Mouse (Mus musculus) forebrain, embryonic 11.5 days (tissue): ENCODE measurements around the gene Hsd11b1. TPM values are rescaled to one million over a fixed set of nuclear protein-coding genes. Genes with fewer than 3 reads are reported as not detected.
"Not testable (repeated sequence)": the region's sequence is repeated elsewhere in the genome, so short reads cannot be mapped to it uniquely, and the experiment has no call there.

Experiments
- ATAC-seq: fragments of 200-750 bp; cut with Nextera tagmentation; replicated peaks from 2 replicates; pipeline ENCODE4 v1.8.0; 2017; ENCODE audit warnings: moderate TSS enrichment; ENCODE audit not compliant: low FRiP score
- DNase-seq: peaks from one replicate; pipeline ENCODE4 v3.0.0-alpha.2; 2017; ENCODE audit warnings: low spot score
- H3K27ac ChIP-seq: fragments of 300-500 bp; sonication (generic); 2 replicates; pipeline ENCODE4 v1.5.1; 2014; ENCODE audit warnings: low read depth, low read length
- H3K27me3 ChIP-seq: fragments of 300-500 bp; sonication (generic); 2 replicates; pipeline ENCODE4 v1.6.1; 2014; ENCODE audit warnings: mild to moderate bottlenecking, low read length, mixed read lengths; ENCODE audit not compliant: control insufficient read depth, insufficient read depth
- H3K36me3 ChIP-seq: fragments of 300-500 bp; sonication (generic); 2 replicates; pipeline ENCODE4 v1.6.1; 2014; ENCODE audit warnings: mild to moderate bottlenecking, low read length, moderate library complexity, mixed read lengths; ENCODE audit not compliant: control insufficient read depth, insufficient read depth
- H3K4me1 ChIP-seq: fragments of 300-500 bp; sonication (generic); replicated peaks from 2 replicates; pipeline ENCODE4 v1.6.1; 2014; ENCODE audit warnings: low read length, mixed read lengths; ENCODE audit not compliant: control insufficient read depth, insufficient read depth
- H3K4me2 ChIP-seq: fragments of 300-500 bp; sonication (generic); 2 replicates; pipeline ENCODE4 v1.6.1; 2014; ENCODE audit warnings: low read depth, mild to moderate bottlenecking, low read length, moderate library complexity, mixed read lengths; ENCODE audit not compliant: severe bottlenecking
- H3K4me3 ChIP-seq: fragments of 300-500 bp; sonication (generic); 2 replicates; pipeline ENCODE4 v1.5.1; 2014; ENCODE audit warnings: low read depth, low read length
- H3K9ac ChIP-seq: fragments of 300-500 bp; sonication (generic); 2 replicates; pipeline ENCODE4 v1.6.1; 2014; ENCODE audit warnings: low read length
- H3K9me3 ChIP-seq: fragments of 300-500 bp; sonication (generic); 2 replicates; pipeline ENCODE4 v1.6.1; 2016; ENCODE audit warnings: low read length, mixed read lengths; ENCODE audit not compliant: control insufficient read depth
- WGBS: fragments of 180-500 bp; shearing (Covaris S2); extraction: QIAGEN DNeasy Blood & Tissue Kit; methylation state at CpG from one replicate; pipeline ENCODE4 v1.1.7; 2014; 5-methylcytosine and 5-hydroxymethylcytosine counted together
- polyA plus RNA-seq: library from polyadenylated mRNA; unstranded; fragments of >200 nt; fragmentation: Nextera tagmentation; extraction: Ambion mirVana; gene quantifications from 2 replicates; pipeline ENCODE4 v1.2.1, GENCODE M21; 2014

Hsd11b1 gene
- polyA plus RNA-seq, 1 experiment from 2014 or later: not detected

DNA sequence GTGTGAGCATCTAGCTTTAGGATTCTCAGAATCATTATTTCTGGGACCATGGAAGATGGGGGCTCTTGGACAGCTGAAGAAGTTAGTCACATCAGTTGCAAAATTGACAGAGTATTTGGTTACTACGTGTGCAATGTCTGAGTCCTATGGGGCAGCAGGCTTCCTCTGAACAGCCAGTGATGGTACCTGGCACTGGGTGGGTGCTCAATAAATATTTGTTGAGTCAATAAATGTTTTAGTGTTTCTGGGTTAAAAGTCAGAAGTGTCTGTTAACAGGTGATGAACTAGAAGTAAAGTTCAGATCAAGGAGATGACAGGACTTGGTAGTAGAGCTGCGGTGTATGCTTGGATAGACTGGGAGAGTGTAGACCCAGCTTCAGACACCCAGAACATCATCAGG, 23.7 kb upstream of the Hsd11b1 start:
- H3K4me3 ChIP-seq: no peak overlapping the region
- no peak overlapping the region for H3K27ac ChIP-seq
- H3K27me3 ChIP-seq: no peaks in the 10 kb centered on the region
- no peak overlapping the region for H3K4me2 ChIP-seq
- DNase-seq: no peak
- ATAC-seq: no peak
- no peaks in the 10 kb centered on the region for H3K36me3 ChIP-seq
- H3K9me3 ChIP-seq: no peaks in the 10 kb centered on the region
- H3K4me1 ChIP-seq: no peaks in the 10 kb centered on the region
- no peak overlapping the region for H3K9ac ChIP-seq
- 86% methylated on average over 2 of the region's 2 CpGs for WGBS

DNA sequence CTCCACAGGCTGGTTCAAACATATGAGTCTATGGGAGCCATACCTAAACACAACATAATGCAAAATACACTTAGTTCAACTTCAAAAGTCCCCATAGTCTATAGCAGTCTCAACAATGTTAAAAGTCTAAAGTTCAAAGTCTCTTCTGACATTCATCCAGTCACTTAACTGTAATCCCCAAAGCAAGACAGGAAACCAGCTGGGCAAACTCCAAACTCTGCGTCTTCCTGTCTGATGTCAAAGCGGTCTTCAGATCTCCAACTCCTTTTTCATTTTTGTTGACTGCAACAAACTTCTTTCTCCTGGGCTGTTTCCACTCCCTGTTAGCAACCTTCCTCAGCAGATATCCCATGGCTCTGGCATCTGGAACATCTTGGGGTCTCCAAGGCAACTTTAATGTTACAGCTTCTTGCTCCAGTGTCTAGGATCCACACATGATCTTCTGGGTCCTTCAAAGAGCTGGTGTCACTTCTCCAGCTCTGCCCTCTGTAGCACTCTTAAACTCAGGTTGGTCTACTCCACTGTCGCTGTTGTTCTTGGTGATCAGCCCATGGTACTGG, 22.0 kb upstream of the Hsd11b1 start:
- 94% methylated on average over 3 of the region's 3 CpGs for WGBS
- not testable (repeated sequence) for ATAC-seq, H3K9me3 ChIP-seq, H3K27me3 ChIP-seq, DNase-seq, H3K4me2 ChIP-seq, H3K36me3 ChIP-seq, H3K9ac ChIP-seq, H3K27ac ChIP-seq, H3K4me1 ChIP-seq, H3K4me3 ChIP-seq

DNA sequence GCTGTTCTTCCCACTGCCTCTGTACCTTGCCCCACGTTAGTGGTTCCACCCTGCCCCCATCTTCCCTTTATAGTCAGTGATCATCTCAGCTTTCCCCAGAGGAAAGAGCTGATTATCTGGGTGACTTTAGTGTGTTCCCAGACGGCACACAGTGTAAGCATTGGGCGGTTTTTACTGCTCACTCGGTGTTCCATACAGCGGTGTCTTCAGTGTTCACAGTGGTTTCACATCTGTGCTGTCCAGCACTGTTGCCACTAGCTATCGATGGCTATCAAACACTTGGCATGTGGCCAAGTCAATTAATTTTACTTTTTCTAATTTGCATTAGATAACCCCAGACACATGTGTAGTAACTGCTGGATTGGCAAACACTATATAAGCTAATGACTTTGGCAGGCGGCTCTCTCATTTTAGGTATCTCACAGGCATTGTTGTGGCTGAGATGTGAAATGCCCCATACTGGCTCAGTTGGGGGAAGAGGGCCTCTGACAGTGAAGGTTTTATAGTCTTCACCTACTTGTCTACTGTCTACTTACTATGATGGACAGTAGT, 20.4 kb upstream of the Hsd11b1 start:
- no peak for ATAC-seq
- H3K4me2 ChIP-seq: no peak overlapping the region
- H3K36me3 ChIP-seq: no peaks in the 10 kb centered on the region
- no peaks in the 10 kb centered on the region for H3K27me3 ChIP-seq
- H3K9ac ChIP-seq: no peak overlapping the region
- 83% methylated on average over 7 of the region's 7 CpGs for WGBS
- no peak overlapping the region for H3K4me3 ChIP-seq
- H3K9me3 ChIP-seq: no peaks in the 10 kb centered on the region
- no peak overlapping the region for H3K27ac ChIP-seq
- no peaks in the 10 kb centered on the region for H3K4me1 ChIP-seq
- DNase-seq: no peak

DNA sequence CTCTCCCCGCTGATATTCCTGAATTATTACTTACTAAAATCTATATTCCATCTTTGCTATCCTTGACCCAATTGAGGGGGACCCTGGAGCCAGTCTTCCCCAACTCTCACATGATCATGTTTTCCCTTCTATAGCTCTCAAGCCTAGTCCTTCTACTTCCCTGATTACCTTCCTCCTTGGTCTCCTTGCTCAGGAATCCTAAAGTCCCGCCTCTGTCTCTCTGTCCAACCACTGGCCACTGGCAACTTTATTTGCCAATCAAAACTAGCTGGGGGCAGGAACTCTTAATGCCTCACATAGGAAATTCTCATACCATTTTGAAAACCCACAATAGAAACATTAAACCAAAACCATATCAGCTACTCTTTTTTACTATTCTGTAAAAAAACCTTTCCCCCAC, 17.5 kb upstream of the Hsd11b1 start:
- Histone ChIP-seq H3K36me3 (no peaks in the 10 kb centered on the region), H3K4me2 (no peak overlapping the region), H3K9ac (no peak overlapping the region), H3K9me3 (no peaks in the 10 kb centered on the region), H3K4me1 (no peaks in the 10 kb centered on the region), H3K4me3 (no peak overlapping the region), H3K27me3 (no peaks in the 10 kb centered on the region), H3K27ac (no peak overlapping the region)
- DNase-seq (no peak), ATAC-seq (no peak)
- 92% methylated on average over 2 of the region's 2 CpGs for WGBS

DNA sequence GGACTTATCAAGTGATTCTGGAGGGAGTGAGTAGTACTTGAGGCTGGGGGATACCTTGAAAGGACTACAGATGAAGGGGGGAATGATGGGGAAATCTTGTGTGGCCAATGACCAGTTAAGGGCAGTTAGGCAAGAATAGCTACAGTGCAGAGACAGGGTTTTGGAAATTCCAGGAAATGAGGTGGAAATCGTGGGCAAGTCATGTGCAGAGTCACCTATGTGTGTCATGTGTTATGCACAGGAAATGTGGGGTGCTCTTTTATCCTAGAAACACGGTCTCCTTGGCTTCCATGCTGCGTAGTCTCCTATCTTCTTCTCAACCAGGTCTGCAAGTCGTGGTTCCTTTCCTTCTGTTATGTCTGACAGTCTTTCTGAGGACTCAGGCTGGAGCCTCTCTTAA, 15.6 kb upstream of the Hsd11b1 start:
- no peak for ATAC-seq
- H3K4me2 ChIP-seq: no peak overlapping the region
- WGBS: 77% methylated on average over 4 of the region's 4 CpGs
- no peaks in the 10 kb centered on the region for H3K36me3 ChIP-seq
- no peak for DNase-seq
- H3K4me1 ChIP-seq: no peaks in the 10 kb centered on the region
- no peak overlapping the region for H3K9ac ChIP-seq
- H3K27me3 ChIP-seq: no peaks in the 10 kb centered on the region
- H3K27ac ChIP-seq: no peak overlapping the region
- no peaks in the 10 kb centered on the region for H3K9me3 ChIP-seq
- H3K4me3 ChIP-seq: no peak overlapping the region

DNA sequence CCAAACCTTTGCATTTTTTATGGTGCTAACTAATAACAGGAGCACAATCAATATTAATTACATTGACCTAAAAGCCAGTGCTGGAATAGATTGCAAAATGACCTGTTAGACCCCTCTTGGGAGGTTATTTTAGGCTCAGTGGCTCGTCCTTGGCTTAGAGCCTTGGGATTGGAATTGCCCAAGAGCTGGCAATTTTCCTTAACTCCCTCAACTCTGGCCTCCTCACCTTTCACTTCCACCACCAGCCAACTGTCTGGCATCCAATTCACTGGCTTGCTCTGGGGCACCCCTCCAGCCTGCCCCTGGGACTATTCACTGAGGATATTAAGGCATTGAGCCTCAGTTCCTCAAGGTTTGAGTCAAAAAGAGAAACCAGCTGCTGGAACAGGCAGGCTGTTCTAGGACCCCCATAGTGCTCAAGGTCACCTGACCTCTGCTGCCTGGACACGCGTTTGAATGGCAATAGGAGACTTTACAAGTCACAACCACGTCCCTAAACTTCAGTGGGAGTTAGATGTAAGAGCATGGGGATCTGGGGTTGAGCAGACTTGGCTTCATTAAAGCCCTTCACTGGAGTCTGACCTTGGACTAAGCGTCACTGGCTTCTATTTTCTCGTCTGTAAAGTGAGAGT, 14.7 kb upstream of the Hsd11b1 start:
- Histone ChIP-seq H3K36me3 (no peaks in the 10 kb centered on the region), H3K4me1 (no peaks in the 10 kb centered on the region), H3K27me3 (no peaks in the 10 kb centered on the region), H3K9ac (no peak overlapping the region), H3K9me3 (no peaks in the 10 kb centered on the region), H3K4me3 (no peak overlapping the region), H3K27ac (no peak overlapping the region), H3K4me2 (no peak overlapping the region)
- WGBS: 50% methylated on average over 6 of the region's 6 CpGs
- no peak for ATAC-seq
- no peak for DNase-seq

DNA sequence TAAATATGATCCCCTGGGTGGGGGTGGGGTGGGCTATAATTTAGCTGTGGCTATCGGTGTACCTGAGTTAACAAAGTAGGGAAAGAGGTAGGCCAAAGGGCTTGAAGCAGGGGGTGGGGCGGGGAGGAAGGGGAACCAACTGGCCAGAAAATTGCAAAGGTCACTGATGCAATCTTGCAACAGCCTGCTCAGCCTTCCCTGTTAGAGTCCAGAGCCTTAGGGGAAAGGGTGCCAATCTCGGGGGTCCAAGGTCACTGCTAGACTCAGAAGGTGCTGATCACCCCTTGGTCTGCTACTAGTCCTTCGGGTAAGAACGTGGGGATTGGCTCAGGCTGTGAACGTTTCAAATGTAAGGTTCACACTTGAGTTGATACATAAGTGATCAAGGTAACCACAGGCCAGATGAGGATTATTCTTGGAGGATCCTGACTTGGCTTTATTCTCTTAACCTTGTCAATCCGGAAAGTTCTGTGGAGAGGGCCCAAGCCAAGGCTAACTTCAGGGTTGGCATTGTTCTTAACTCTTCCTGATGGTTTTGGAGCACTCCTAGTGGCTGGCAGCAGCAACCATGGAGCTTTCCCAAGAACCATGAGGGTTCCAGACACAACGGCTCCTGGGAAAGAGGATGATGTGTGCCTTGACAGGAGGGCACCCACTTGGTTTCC, 10.7 kb upstream of the Hsd11b1 start:
- ATAC-seq: no peak
- Histone ChIP-seq H3K4me3 (no peak overlapping the region), H3K9ac (no peak overlapping the region), H3K9me3 (no peaks in the 10 kb centered on the region), H3K27ac (no peak overlapping the region), H3K4me1 (peaks cover 11% of the 10 kb centered on the region), H3K4me2 (no peak overlapping the region), H3K36me3 (no peaks in the 10 kb centered on the region), H3K27me3 (no peaks in the 10 kb centered on the region)
- no peak for DNase-seq
- WGBS: 83% methylated on average over 8 of the region's 8 CpGs

DNA sequence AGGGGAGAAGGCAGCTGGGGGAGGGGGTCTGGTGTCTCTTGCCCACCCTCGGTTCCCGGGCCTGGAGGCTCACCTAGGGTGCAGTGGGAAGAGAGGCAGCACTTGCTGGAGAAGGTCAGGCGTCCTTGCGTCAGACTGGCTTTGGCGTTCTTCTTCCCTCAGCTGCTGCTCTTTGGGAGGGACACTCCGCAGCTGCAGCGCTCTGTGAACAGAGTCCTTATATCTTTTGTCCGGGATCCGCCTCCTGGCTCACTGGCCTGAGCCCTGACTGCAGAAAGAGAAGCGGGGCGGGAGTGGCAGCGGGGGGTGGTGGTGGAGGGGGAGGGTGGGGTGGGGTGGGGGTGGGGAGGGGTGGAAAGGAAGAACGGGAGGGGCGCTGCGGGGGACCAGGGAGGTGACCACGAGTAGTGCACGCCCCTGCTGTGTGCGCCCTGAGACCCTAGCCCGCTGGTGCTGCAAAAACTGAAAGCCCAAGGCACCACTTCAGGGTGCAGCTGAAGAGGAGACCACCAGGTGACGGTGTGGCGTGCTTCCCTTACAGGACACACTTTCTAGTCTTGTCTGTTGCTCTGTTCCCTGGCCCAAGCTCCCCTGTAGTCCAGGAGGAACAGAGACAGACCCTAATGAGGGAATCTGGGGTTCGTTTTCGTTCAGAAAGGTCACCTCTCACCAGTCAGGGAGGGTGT, 9.2 kb upstream of the Hsd11b1 start, which contains the start of gene G0s2:
G0s2 (minus strand) TSS at position 302 of the 686 bp plus-strand sequence.
- peak within 1 kb of the TSS; percentile 35 for H3K4me3 ChIP-seq
- H3K4me2 ChIP-seq: peak within 1 kb of the TSS; percentile 65
- peak within 1 kb of the TSS; percentile 71 for H3K9ac ChIP-seq
- 2% methylated on average over 16 of the region's 23 CpGs for WGBS
- peaks cover 11% of the 10 kb centered on the region for H3K4me1 ChIP-seq
- no peaks in the 10 kb centered on the region for H3K36me3 ChIP-seq
- H3K9me3 ChIP-seq: no peaks in the 10 kb centered on the region
- peak within 1 kb of the TSS; percentile 46; the same call in 1 of the 2 replicates for H3K27ac ChIP-seq
- DNase-seq (peak; percentile 68), ATAC-seq (peak; percentile 76)
- H3K27me3 ChIP-seq: no peaks in the 10 kb centered on the region
